Mouse (Mus musculus) neural tube, embryonic 15.5 days (tissue): Measurements from ENCODE around the gene Fgfr2. TPM values are rescaled to one million over a fixed set of nuclear protein-coding genes. Genes with fewer than 3 reads are reported as not detected.
"Not testable (repeated sequence)": the region's sequence is repeated elsewhere in the genome, so short reads cannot be mapped to it uniquely, and the experiment has no call there.

Experiments
- ATAC-seq: fragments of 200-750 bp; cut with Nextera tagmentation; 2 replicates; pipeline ENCODE4 v1.8.0; 2017; ENCODE audit warnings: mild to moderate bottlenecking, moderate TSS enrichment, moderate library complexity; ENCODE audit not compliant: low FRiP score
- H3K27ac ChIP-seq: fragments of 300-500 bp; sonication (generic); replicated peaks from 2 replicates; pipeline ENCODE4 v1.5.1; 2015; ENCODE audit warnings: mild to moderate bottlenecking, inconsistent platforms
- H3K27me3 ChIP-seq: fragments of 300-500 bp; sonication (generic); replicated peaks from 2 replicates; pipeline ENCODE4 v1.6.1; 2015; ENCODE audit warnings: inconsistent platforms
- H3K36me3 ChIP-seq: fragments of 300-500 bp; sonication (generic); 2 replicates; pipeline ENCODE4 v1.6.1; 2015; ENCODE audit warnings: inconsistent platforms
- H3K4me1 ChIP-seq: fragments of 300-500 bp; sonication (generic); 2 replicates; pipeline ENCODE4 v1.6.1; 2015; ENCODE audit warnings: inconsistent platforms
- H3K4me2 ChIP-seq: fragments of 300-500 bp; sonication (generic); 2 replicates; pipeline ENCODE4 v1.6.1; 2015; ENCODE audit warnings: inconsistent platforms, mild to moderate bottlenecking, moderate library complexity
- H3K4me3 ChIP-seq: fragments of 300-500 bp; sonication (generic); replicated peaks from 2 replicates; pipeline ENCODE4 v1.5.1; 2015; ENCODE audit warnings: mild to moderate bottlenecking, inconsistent platforms
- H3K9ac ChIP-seq: fragments of 300-500 bp; sonication (generic); replicated peaks from 2 replicates; pipeline ENCODE4 v1.6.1; 2015; ENCODE audit warnings: mild to moderate bottlenecking, inconsistent platforms
- H3K9me3 ChIP-seq: fragments of 300-500 bp; sonication (generic); replicated peaks from 2 replicates; pipeline ENCODE4 v1.6.1; 2016; ENCODE audit warnings: inconsistent platforms
- WGBS: fragments of 180-500 bp; shearing (Covaris S2); methylation state at CpG from one replicate; pipeline ENCODE4 v1.1.7; 2015; ENCODE audit warnings: mixed read lengths; 5-methylcytosine and 5-hydroxymethylcytosine counted together
- polyA plus RNA-seq: library from polyadenylated mRNA; unstranded; fragments of >200 nt; fragmentation: Nextera tagmentation; extraction: Ambion mirVana; gene quantifications from 2 replicates; pipeline ENCODE4 v1.2.1, GENCODE M21; 2015

The Fgfr2 gene
- polyA plus RNA-seq, 1 experiment from 2014 or later = 21.2 TPM

GRCm38 (mm10) chr7:132446841-132447240 lies 676.3 kb downstream of the Fgfr2 start:
- no peak for ATAC-seq
- 70% methylated on average over 5 of the region's 5 CpGs for WGBS

GRCm38 (mm10) chr7:132444221-132444620 lies 678.9 kb downstream of the Fgfr2 start:
- Histone ChIP-seq H3K27ac (no peak overlapping the region), H3K4me1 (peaks cover 8% of the 10 kb centered on the region), H3K4me3 (no peak overlapping the region), H3K9ac (no peak overlapping the region), H3K9me3 (no peaks in the 10 kb centered on the region), H3K36me3 (no peaks in the 10 kb centered on the region), H3K27me3 (no peaks in the 10 kb centered on the region), H3K4me2 (no peak overlapping the region)
- ATAC-seq = no peak
- WGBS = 93% methylated on average over 2 of the region's 2 CpGs

More at GRCm38 (mm10) chr7:132446841-132447240, 676.3 kb downstream of the Fgfr2 start:
- Histone ChIP-seq H3K4me2 (no peak overlapping the region), H3K4me3 (no peak overlapping the region), H3K27me3 (no peaks in the 10 kb centered on the region), H3K9ac (no peak overlapping the region), H3K27ac (no peak overlapping the region), H3K4me1 (peaks cover 13% of the 10 kb centered on the region), H3K36me3 (no peaks in the 10 kb centered on the region), H3K9me3 (no peaks in the 10 kb centered on the region)

GRCm38 (mm10) chr7:132443769-132444168 lies 679.4 kb downstream of the Fgfr2 start:
- 67% methylated on average over 2 of the region's 2 CpGs for WGBS
- ATAC-seq = no peak
- Histone ChIP-seq H3K36me3 (no peaks in the 10 kb centered on the region), H3K9me3 (no peaks in the 10 kb centered on the region), H3K4me1 (peaks cover 8% of the 10 kb centered on the region), H3K9ac (no peak overlapping the region; the same call in 1 of the 2 replicates), H3K27me3 (no peaks in the 10 kb centered on the region), H3K4me3 (no peak overlapping the region), H3K4me2 (no peak overlapping the region), H3K27ac (no peak overlapping the region)

- H3K27ac ChIP-seq = no peak overlapping the region
- H3K4me2 ChIP-seq = no peak overlapping the region
- H3K4me1 ChIP-seq = peaks cover 8% of the 10 kb centered on the region
- no peak overlapping the region for H3K9ac ChIP-seq
- ATAC-seq = no peak
- H3K27me3 ChIP-seq = no peaks in the 10 kb centered on the region
- H3K9me3 ChIP-seq = no peaks in the 10 kb centered on the region
- WGBS = 79% methylated on average over 3 of the region's 3 CpGs
- H3K4me3 ChIP-seq = no peak overlapping the region
- no peaks in the 10 kb centered on the region for H3K36me3 ChIP-seq
Measured at GRCm38 (mm10) chr7:132443134-132443533, 680.0 kb downstream of the Fgfr2 start.

GRCm38 (mm10) chr7:132442133-132442763 lies 680.9 kb downstream of the Fgfr2 start:
- not testable (repeated sequence) for H3K9ac ChIP-seq, H3K27ac ChIP-seq, H3K27me3 ChIP-seq, H3K36me3 ChIP-seq, H3K4me3 ChIP-seq, H3K9me3 ChIP-seq, H3K4me1 ChIP-seq, H3K4me2 ChIP-seq, ATAC-seq
- WGBS = 87% methylated on average over 3 of the region's 3 CpGs

GRCm38 (mm10) chr7:132439916-132440315 lies 683.2 kb downstream of the Fgfr2 start:
- H3K4me3 ChIP-seq = no peak overlapping the region
- H3K36me3 ChIP-seq = no peaks in the 10 kb centered on the region
- peaks cover 6% of the 10 kb centered on the region for H3K4me1 ChIP-seq
- 79% methylated on average over 6 of the region's 6 CpGs for WGBS
- H3K9me3 ChIP-seq = no peaks in the 10 kb centered on the region
- ATAC-seq = no peak
- no peak overlapping the region for H3K27ac ChIP-seq
- H3K27me3 ChIP-seq = no peaks in the 10 kb centered on the region
- H3K4me2 ChIP-seq = no peak overlapping the region
- H3K9ac ChIP-seq = no peak overlapping the region

GRCm38 (mm10) chr7:132438060-132438459 lies 685.1 kb downstream of the Fgfr2 start:
- no peak for ATAC-seq
- Histone ChIP-seq H3K36me3 (no peaks in the 10 kb centered on the region), H3K27ac (no peak overlapping the region), H3K4me3 (no peak overlapping the region), H3K9me3 (no peaks in the 10 kb centered on the region), H3K9ac (no peak overlapping the region), H3K4me1 (no peaks in the 10 kb centered on the region), H3K4me2 (no peak overlapping the region), H3K27me3 (no peaks in the 10 kb centered on the region)
- 58% methylated on average over 6 of the region's 6 CpGs for WGBS

- Histone ChIP-seq H3K9ac (no peak overlapping the region), H3K27me3 (no peaks in the 10 kb centered on the region), H3K4me2 (no peak overlapping the region), H3K9me3 (no peaks in the 10 kb centered on the region), H3K36me3 (no peaks in the 10 kb centered on the region), H3K27ac (no peak overlapping the region), H3K4me1 (no peaks in the 10 kb centered on the region), H3K4me3 (no peak overlapping the region)
- 95% methylated on average over 3 of the region's 3 CpGs for WGBS
- ATAC-seq = no peak
Measured at GRCm38 (mm10) chr7:132437431-132437830, 685.7 kb downstream of the Fgfr2 start.

- no peak for ATAC-seq
- Histone ChIP-seq H3K9me3 (no peaks in the 10 kb centered on the region), H3K4me3 (no peak overlapping the region), H3K27me3 (no peaks in the 10 kb centered on the region), H3K4me2 (no peak overlapping the region), H3K4me1 (no peaks in the 10 kb centered on the region), H3K27ac (no peak overlapping the region), H3K36me3 (no peaks in the 10 kb centered on the region), H3K9ac (no peak overlapping the region)
- WGBS = 88% methylated on average over 8 of the region's 8 CpGs
Measured at GRCm38 (mm10) chr7:132435486-132436055, 687.6 kb downstream of the Fgfr2 start.

GRCm38 (mm10) chr7:132429324-132429723 lies 693.8 kb downstream of the Fgfr2 start:
- 11% methylated on average over 4 of the region's 4 CpGs for WGBS
- Histone ChIP-seq H3K4me3 (no peak overlapping the region), H3K9ac (no peak overlapping the region), H3K4me1 (peaks cover 15% of the 10 kb centered on the region), H3K27ac (peak overlapping the region; percentile 23), H3K27me3 (no peaks in the 10 kb centered on the region), H3K4me2 (no peak overlapping the region), H3K36me3 (no peaks in the 10 kb centered on the region), H3K9me3 (no peaks in the 10 kb centered on the region)
- ATAC-seq = no peak

GRCm38 (mm10) chr7:132428308-132428707 lies 694.8 kb downstream of the Fgfr2 start:
- H3K36me3 ChIP-seq = no peaks in the 10 kb centered on the region
- no peak overlapping the region for H3K4me3 ChIP-seq
- no peak overlapping the region for H3K9ac ChIP-seq
- H3K4me1 ChIP-seq = peaks cover 15% of the 10 kb centered on the region
- H3K27ac ChIP-seq = no peak overlapping the region
- no peaks in the 10 kb centered on the region for H3K9me3 ChIP-seq
- WGBS = 97% methylated on average over 4 of the region's 4 CpGs
- H3K27me3 ChIP-seq = no peaks in the 10 kb centered on the region
- no peak for ATAC-seq
- H3K4me2 ChIP-seq = no peak overlapping the region

GRCm38 (mm10) chr7:132426069-132426468 lies 697.1 kb downstream of the Fgfr2 start:
- Histone ChIP-seq H3K4me2 (no peak overlapping the region), H3K27me3 (no peaks in the 10 kb centered on the region), H3K27ac (no peak overlapping the region), H3K9me3 (no peaks in the 10 kb centered on the region), H3K9ac (no peak overlapping the region), H3K4me1 (peaks cover 15% of the 10 kb centered on the region), H3K4me3 (no peak overlapping the region), H3K36me3 (no peaks in the 10 kb centered on the region)
- WGBS = 26% methylated on average over 5 of the region's 5 CpGs
- ATAC-seq = 0 out of 2 replicates have a peak, but pooled peaks have one; percentile 21
